Mouse (Mus musculus) retina, postnatal 1 day (tissue): ENCODE measurements around the gene Scn4b.

Source experiments
- DNase-seq: peaks from one replicate; pipeline ENCODE4 v3.0.0-alpha.2; 2012

Scn4b gene

DNA sequence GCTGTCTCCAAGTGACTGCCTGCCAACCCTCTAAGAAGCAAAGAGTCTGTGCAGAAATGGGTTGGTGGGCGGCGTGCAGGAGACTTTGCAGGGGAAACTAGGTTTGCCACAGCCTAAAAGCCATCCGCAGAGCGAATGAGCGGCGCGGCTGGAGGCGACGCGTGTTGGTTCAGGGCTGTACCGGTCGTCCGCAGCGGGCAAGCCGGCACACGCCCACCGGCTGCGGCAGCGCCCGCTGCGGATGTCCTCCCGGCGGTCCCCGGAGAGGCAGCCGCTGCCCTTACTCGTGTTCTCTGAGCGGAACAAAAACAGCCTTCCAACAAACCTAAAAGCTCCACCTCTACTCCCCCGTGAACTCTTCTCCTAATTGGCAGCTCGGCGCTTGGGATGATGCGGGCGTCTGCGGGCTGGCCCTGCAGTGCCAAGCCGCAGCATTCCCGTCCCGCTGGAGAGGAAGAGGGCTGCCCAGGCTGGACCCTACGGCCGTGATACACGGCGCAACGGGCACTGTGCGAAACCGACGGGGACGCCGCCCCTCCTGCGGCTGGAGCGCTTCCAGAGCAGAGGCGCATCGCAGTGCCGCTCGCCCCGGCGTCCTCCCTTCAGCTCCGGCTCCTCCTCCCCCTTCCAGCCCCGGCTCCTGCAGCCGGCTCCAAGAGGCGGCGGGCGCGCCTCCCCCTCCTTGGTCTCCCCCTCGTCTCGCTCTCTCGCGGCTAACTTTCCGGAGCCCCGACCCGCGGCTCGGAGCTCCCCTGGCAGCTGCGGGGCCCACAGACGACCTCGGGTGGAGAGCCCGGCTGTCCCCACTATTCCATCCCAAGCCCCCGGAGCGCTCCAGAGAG is at the start of gene Scn4b:
Gene Scn4b (plus strand): TSS at position 205 of the 842 bp plus-strand sequence.
- DNase-seq: peak; percentile 68

GRCm38 (mm10) chr9:45090811-45091210 is 47.4 kb upstream of the Scn4b start:
- peak; percentile 5 for DNase-seq

GRCm38 (mm10) chr9:45092641-45093040 is 45.6 kb upstream of the Scn4b start:
- no peak for DNase-seq

- no peak for DNase-seq
Measured at GRCm38 (mm10) chr9:45095149-45095937, 42.9 kb upstream of the Scn4b start.

DNA sequence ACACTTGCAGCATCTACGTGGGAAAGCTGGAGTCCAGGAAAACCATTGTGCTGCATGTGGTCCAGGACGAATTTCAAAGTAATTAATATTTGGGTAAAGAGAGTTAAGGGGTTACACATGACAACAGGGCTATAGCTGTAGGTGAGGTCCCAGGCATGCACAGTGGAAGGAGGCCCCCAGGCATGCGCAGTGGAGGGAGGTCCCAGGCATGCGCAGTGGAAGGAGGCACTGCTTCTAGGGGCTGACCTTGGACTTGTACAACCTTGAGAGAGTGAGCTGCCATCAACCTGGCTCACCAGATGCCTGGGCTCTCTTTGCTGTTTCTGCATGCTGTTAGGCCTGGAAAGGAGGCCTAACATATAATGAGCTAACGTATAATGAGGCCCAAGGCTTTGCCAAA is 40.3 kb upstream of the Scn4b start:
- no peak for DNase-seq

GRCm38 (mm10) chr9:45098426-45098825 is 39.8 kb upstream of the Scn4b start:
- no peak for DNase-seq

DNA sequence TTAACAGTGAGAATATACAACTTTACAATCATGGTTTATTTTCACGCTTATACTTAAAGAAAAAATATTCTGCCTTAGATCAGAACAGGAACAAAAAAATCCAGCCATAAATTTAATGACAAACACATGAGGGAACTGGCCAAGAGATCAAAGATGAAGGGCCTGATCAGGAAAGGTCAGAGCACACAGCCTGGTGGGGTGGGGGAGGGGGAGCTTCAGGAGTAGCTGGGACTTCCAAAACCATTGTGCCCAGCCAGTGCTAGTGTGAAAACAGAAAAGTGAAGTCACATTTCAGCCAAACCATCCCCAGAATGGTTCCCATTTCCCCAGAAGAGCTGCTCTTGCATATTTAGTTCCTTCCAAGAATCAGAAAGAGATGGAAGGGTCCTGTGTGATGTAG is 35.7 kb upstream of the Scn4b start:
- DNase-seq: no peak

GRCm38 (mm10) chr9:45103211-45103979 is 34.8 kb upstream of the Scn4b start:
- DNase-seq: no peak

DNA sequence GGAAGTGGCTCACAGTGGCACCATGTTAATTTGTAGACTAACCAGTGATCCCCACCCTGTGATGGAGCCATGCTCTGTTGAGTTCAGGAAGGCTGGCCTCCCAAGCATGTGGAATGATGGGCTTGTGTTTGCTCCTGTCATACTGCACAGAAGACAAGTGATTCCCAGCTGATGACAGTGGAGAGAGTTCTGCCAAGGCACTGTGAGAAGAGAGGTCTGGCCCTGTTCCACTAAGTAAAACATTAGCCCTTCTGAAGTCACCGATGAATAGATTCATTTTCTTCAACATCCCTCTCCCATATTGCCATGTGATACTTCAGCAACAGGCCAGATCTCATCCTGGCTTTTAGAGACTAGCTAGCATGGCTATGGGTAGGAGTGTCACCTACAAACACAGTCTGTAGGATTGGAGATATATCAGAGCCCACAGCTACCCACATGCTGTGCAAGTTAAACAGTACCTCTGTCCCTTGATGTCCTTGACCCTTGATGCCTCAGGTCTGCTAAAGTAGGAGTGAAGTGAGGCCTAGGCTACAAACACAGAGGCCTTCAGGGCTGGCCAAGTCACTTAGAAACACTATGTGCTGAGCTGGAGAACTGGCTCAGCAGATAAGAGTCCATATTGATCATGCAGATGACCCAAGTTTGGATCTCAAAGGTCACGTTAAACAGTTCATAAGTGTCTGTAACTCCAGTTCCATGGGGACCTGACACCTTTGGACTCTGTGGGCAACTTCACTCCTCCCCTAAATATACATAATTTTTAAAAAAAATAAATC is 32.4 kb upstream of the Scn4b start:
- DNase-seq: no peak

GRCm38 (mm10) chr9:45115706-45116105 is 22.5 kb upstream of the Scn4b start:
- peak; percentile 81 for DNase-seq

DNA sequence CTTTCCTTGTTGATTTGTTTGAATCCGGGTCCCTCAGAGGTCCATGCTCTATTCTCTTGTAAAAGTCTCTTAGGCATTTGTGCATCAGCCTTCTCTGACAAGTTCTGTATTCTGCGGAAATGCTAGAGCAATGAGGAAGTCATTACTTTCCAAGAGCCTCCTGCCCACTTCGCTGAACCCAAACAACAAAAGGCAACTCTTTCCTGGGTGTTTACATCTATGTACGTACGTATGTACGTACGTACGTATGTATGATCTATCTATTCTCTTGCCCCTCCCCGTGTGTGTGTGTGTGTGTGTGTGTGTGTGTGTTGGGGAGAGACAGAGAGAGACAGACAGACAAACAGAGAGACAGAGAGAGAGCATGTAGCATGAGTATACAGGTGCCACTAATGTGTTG is 21.4 kb upstream of the Scn4b start:
- no peak for DNase-seq

GRCm38 (mm10) chr9:45117741-45118431 is 20.3 kb upstream of the Scn4b start, which contains the start of gene Scn2b:
TSS of gene Scn2b (plus strand) at chr9:45117782.
- peak; percentile 55 for DNase-seq

- no peak for DNase-seq
Measured at GRCm38 (mm10) chr9:45118552-45118951, 19.6 kb upstream of the Scn4b start.

DNA sequence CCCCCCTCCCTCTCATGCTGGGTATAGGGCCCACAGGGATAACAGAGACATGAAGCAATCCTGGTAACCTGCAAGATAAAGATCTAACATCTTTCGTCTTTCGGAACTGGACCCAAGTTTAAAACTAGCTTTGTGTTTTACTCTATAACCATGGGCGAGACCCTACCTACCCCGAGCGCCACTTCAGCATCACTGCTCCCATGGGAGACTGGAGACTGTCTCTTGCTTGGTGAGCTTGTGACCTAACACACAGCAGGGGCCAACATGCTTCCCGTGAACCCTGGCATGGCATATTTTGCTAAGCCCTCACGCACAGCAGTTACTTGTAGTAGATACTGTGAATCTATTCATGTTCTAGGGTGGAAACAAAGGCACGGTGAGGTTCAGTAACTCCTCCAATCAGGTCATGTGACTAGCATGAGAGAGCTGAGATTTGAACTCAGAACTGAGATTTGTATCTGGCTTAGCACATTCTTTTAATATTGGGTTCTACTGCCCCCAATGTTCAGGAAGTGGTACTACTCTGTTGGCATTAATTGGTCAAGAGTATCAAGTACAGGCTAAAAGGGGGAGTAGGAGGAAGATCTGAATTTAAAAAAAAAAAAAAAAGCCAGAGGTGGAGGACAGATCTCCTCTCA is 18.8 kb upstream of the Scn4b start:
- no peak for DNase-seq

- DNase-seq: no peak
Measured at GRCm38 (mm10) chr9:45119954-45120530, 18.2 kb upstream of the Scn4b start.

DNA sequence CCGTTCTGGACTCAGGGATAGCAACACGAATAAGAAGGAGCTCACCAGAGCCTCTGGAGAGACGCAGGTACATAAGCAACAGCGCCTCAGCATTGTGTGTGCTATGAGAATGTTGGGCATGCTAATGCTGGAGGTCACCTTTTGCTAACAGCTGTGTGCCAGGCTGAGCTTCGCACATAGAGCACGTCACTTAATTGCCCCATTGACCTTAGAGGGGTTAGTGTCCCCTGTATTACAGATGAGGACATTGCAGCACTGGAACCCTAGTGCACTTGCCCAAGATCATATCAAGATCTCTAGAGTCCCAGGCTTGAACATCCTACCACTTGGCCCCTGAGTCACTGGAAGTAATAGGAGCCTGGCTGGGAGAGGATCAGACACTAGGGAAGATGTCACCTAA is 17.6 kb upstream of the Scn4b start:
- no peak for DNase-seq

GRCm38 (mm10) chr9:45121001-45121400 is 17.2 kb upstream of the Scn4b start:
- DNase-seq: no peak

GRCm38 (mm10) chr9:45121769-45122168 is 16.4 kb upstream of the Scn4b start:
- peak; percentile 84 for DNase-seq

- DNase-seq: peak; percentile 32
Measured at GRCm38 (mm10) chr9:45122209-45122761, 15.9 kb upstream of the Scn4b start.

DNA sequence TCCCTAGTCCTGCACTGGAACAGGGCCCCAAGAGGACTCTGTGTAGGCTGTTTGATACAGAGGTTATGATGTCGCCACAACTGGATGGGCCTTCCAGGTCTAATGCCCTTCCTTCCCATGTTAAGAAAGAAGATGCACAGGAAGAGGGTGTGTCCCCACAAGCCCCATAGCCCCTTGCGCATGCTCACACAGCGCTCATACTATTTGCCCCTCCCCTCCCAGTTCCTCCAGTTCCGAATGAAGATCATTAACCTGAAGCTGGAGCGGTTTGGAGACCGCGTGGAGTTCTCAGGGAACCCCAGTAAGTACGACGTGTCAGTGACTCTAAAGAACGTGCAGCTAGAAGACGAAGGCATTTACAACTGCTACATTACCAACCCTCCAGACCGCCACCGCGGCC is 13.0 kb upstream of the Scn4b start:
- no peak for DNase-seq

DNA sequence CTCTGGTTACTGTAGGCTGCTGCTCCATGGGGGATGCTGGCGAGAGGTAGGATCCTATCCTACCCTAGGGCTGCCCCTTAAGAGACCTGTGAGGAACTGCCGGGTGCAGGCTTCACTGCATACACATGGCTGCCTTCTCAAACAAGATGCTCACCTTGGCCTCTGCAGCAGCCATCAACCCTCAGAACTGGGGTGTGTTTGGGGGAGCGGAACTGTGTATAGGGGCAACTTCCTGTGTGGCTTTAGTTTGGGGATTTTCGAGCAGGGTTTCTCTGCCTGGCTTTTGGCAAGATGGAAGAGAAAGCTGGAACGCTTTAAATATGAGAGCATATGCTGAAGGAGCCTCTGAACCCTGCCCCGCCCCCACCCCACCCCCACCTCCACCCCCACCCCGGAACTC is 11.3 kb upstream of the Scn4b start:
- no peak for DNase-seq
